Mouse (Mus musculus) embryo, embryonic 10.5 days (tissue): ENCODE data around the gene Thap4.
"Not testable (repeated sequence)": the region's sequence is repeated elsewhere in the genome, so short reads cannot be mapped to it uniquely, and the experiment has no call there.

ENCODE experiments used
- DNase-seq: peaks from one replicate; pipeline ENCODE4 v3.0.0-alpha.2; 2015; ENCODE audit warnings: low spot score

Thap4 gene

GRCm38 (mm10) chr1:93754573-93755290 lies at the start of gene Thap4:
Thap4 (minus strand) TSS chr1:93754864.
- peak; percentile 89 for DNase-seq

- DNase-seq: peak; percentile 98
These were observed 49.2 kb upstream of the Thap4 start, which contains the start of gene Ing5 for GRCm38 (mm10) chr1:93803556-93804507. Ing5 (plus strand) TSS chr1:93803965.

- DNase-seq: peak; percentile 12
These were observed 48.1 kb upstream of the Thap4 start for GRCm38 (mm10) chr1:93802771-93803170.

GRCm38 (mm10) chr1:93801741-93802238 lies 47.1 kb upstream of the Thap4 start, which contains the start of gene Dtymk:
Dtymk (minus strand) TSS chr1:93801934.
- peak; percentile 97 for DNase-seq

GRCm38 (mm10) chr1:93800670-93801503 lies 46.2 kb upstream of the Thap4 start:
- peak; percentile 28 for DNase-seq

- DNase-seq: no peak
These were observed 41.2 kb upstream of the Thap4 start for GRCm38 (mm10) chr1:93795886-93796285.

- no peak for DNase-seq
These were observed 39.9 kb upstream of the Thap4 start for GRCm38 (mm10) chr1:93794526-93794925.

GRCm38 (mm10) chr1:93786912-93787311 lies 32.2 kb upstream of the Thap4 start:
- no peak for DNase-seq

GRCm38 (mm10) chr1:93776686-93777085 lies 22.0 kb upstream of the Thap4 start:
- DNase-seq: no peak

- DNase-seq: no peak
These were observed 15.2 kb upstream of the Thap4 start for GRCm38 (mm10) chr1:93769901-93770300.

GRCm38 (mm10) chr1:93767600-93767999 lies 12.9 kb upstream of the Thap4 start:
- DNase-seq: no peak

- DNase-seq: no peak
These were observed 10.4 kb upstream of the Thap4 start for GRCm38 (mm10) chr1:93764871-93765591.

GRCm38 (mm10) chr1:93763531-93763930 lies 8.9 kb upstream of the Thap4 start:
- not testable (repeated sequence) for DNase-seq

GRCm38 (mm10) chr1:93760076-93760475 lies 5.4 kb upstream of the Thap4 start:
- DNase-seq: no peak

- DNase-seq: no peak
These were observed 1.5 kb upstream of the Thap4 start for GRCm38 (mm10) chr1:93756154-93756553.

- peak; percentile 3 for DNase-seq
These were observed 954 bp upstream of the Thap4 start for GRCm38 (mm10) chr1:93755618-93756017.

GRCm38 (mm10) chr1:93755291-93755610 lies 587 bp upstream of the Thap4 start:
- no peak for DNase-seq

GRCm38 (mm10) chr1:93753911-93754572 lies 622 bp downstream of the Thap4 start:
- peak; percentile 51 for DNase-seq

GRCm38 (mm10) chr1:93751290-93751689 lies 3.4 kb downstream of the Thap4 start, which contains the start of gene Atg4b:
Atg4b (plus strand) TSS chr1:93751500.
- no peak for DNase-seq

GRCm38 (mm10) chr1:93748539-93748938 lies 6.1 kb downstream of the Thap4 start:
- DNase-seq: no peak

- DNase-seq: no peak
These were observed 8.5 kb downstream of the Thap4 start for GRCm38 (mm10) chr1:93746179-93746578.
